Mouse (Mus musculus): Measurements from ENCODE around the gene Gclc.

DNA sequence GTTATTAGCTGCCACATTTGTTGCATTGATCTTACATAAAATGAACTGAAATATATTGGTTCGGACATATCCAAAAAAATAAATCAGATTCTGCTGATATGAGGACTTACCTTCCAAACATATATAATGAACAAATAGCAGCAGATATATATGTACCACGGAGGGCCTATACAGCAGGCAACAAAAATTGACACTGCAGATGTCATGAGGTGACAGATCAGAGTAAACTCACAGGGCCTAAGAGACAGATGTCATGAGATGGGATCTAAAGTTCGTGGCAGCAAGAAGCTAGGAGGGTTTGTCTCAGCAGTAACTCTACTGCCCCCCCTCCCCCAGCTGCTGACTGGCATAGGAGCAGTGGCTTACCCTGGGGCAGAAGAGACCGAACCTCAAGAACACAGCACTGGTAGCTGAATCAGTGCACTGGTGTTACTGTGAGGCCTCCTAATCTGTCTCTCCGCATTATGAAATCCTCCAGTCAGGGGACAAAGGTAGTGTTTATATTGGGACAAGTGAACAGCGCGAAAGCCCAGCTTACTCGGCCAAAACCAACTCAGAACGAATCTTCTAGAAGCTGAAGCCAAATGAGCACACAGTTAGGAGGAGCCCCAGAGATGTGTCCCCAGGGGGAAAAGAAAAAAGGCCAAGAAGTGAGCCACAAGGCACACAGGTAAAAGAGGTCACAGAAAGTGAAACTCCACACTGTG lies 46.7 kb upstream of the Gclc start:
- no peak for TF ChIP-seq CTCF (IDR thresholded peaks at IDR 0.05; ENCODE audit: control insufficient read depth, insufficient read depth, insufficient read length)
- TF ChIP-seq MAX (IDR thresholded peaks at IDR 0.05), result no peak
- no peak for TF ChIP-seq USF1 (IDR thresholded peaks at IDR 0.05; ENCODE audit: low read depth)
